Mouse (Mus musculus) mouse embryonic stem cell (cell line): ENCODE measurements at regions not wholly inside any gene's neighbourhood (a gene's known extent, or its start where the extent isn't known, plus 50 kb on each side); places are given as distances from the start of the nearest gene placed in this dataset.

ENCODE experiments used
- in situ Hi-C, 2 experiments: fragments of 300-500 bp; cut with MboI; formaldehyde crosslinking; loops; 1 replicate in 1 of 2; 3 replicates in 1 of 2; pipeline ENCODE4 v1.14.3; 2019 to 2020; ENCODE audit warnings: low sequenced_read_pairs in 2 of 2, low pct_unique_long_range_greater_than_20kb in 1 of 2, mixed read lengths in 1 of 2; ENCODE audit not compliant: unreplicated experiment in 1 of 2

DNA sequence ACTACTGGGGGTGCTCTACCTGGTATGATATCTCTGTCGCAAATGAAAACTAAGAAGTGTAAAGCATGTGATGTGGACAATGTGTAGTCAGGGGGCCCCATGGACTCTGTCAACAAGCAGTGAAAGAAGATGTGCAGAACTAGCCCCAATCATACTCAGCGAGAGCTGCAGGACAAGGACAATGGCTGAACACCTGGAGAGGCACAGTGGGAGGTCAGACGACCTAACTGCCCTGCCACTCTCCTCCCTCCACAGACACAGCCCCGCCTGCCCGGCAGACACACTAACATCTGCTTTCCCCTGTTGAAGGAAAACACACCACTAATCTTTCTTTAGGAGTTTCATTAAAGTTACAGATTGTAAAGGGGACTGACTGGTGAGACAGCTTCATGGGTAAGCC is 675.1 kb downstream of the Epm2a start:
- in situ Hi-C loops = loop anchor here in 1 of 2 experiments (25.0 kb wide), 1 partner anchor 619 kb away; no protein-coding TSS in a partner anchor

GRCm38 (mm10) chr10:12019159-12019779 is 676.1 kb downstream of the Epm2a start:
- in situ Hi-C loops = loop anchor here in 1 of 2 experiments (25.0 kb wide), 1 partner anchor 618 kb away; no protein-coding TSS in a partner anchor

DNA sequence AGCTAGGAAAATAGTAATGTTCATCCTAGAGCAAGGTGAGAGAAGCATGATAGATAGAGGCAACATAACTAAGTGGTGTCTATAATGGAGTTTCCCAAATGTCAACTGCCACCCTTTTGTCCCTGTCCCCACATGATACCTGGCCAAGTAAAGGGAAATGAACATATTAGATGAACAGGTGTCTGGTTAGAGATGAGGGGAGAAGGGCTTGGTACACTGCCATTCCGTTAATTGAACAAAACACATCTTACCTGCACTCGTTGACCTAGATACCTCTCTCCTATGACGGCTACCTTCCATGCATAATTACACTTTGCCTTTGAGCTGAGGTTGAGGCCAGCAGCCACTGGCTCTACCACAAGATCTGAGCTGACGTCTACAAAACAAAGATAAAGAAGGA is 677.4 kb downstream of the Epm2a start:
- in situ Hi-C loops = loop anchor here in 1 of 2 experiments (25.0 kb wide), 1 partner anchor 617 kb away; no protein-coding TSS in a partner anchor

GRCm38 (mm10) chr10:12035159-12035558 is 692.0 kb downstream of the Epm2a start:
- in situ Hi-C loops = no loop called here

DNA sequence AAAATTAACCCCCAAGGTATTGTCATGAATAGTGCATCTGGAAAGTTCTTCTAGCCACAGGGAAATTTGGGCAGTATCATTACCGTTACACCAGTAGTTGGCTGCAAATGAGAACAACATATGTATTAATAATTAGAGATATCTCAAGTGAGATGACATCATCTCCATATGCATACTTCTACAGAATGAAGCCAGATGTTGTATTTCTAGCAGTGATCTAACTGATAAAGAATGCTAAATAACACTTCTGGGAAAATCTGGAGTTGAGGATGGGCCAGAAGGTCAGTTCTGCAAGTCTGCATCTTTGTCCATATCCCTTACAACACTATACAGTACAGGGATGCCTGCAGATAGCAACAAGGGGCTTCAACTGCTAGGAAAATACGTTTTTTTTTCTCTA is 702.7 kb downstream of the Epm2a start:
- in situ Hi-C loops = no loop called here

GRCm38 (mm10) chr10:12059728-12060127 is 716.5 kb downstream of the Epm2a start:
- in situ Hi-C loops = no loop called here

- in situ Hi-C loops = no loop called here
Observed at GRCm38 (mm10) chr10:12061069-12061861, 718.1 kb downstream of the Epm2a start.

- in situ Hi-C loops = no loop called here
Observed at GRCm38 (mm10) chr10:12062302-12062701, 719.1 kb downstream of the Epm2a start.

DNA sequence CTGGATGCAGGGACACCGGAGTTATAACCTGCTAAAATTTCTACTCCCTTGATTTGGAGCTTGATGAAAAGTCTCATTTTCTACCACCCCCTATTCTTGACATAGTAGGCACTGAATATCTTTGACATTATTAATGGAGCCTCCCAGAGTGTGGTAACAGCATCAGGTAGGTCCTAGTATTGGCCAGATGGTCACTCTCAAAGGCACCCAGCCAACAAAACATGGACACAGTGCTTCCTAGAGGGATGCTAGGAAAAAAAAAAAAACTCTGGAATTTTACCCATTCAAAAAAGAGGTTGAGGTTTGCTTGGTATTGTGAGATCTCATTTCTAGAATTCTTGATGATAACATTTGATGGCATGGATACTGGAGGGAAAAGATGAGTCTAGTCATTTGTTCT is 740.8 kb downstream of the Epm2a start:
- in situ Hi-C loops = no loop called here

DNA sequence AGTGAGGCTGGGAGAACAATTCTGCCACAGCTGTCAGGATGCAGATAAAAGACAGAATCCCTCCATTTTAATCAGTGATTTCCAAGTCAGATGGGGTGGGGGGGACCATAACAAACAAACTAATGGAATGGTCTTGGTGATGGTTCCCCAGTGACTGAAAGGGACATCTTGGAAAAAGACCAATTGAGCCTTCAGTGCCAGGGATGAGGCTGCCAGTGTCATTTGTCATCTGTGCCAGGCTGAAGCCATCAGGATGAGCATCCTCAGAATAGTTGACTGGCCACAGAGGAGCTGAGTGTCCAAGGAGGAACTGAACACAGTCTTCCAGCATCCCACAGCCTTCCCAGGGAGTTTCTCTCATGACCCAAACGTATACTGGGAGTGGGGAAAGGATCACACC is 749.3 kb downstream of the Epm2a start:
- in situ Hi-C loops = no loop called here

GRCm38 (mm10) chr10:12096678-12097077 is 753.5 kb downstream of the Epm2a start:
- in situ Hi-C loops = no loop called here

GRCm38 (mm10) chr10:12107001-12107418 is 762.2 kb downstream of the Utrn start:
- in situ Hi-C loops = no loop called here

- in situ Hi-C loops = no loop called here
Observed at GRCm38 (mm10) chr10:12111720-12112119, 757.4 kb downstream of the Utrn start.

GRCm38 (mm10) chr10:12115767-12116166 is 753.4 kb downstream of the Utrn start:
- in situ Hi-C loops = no loop called here

DNA sequence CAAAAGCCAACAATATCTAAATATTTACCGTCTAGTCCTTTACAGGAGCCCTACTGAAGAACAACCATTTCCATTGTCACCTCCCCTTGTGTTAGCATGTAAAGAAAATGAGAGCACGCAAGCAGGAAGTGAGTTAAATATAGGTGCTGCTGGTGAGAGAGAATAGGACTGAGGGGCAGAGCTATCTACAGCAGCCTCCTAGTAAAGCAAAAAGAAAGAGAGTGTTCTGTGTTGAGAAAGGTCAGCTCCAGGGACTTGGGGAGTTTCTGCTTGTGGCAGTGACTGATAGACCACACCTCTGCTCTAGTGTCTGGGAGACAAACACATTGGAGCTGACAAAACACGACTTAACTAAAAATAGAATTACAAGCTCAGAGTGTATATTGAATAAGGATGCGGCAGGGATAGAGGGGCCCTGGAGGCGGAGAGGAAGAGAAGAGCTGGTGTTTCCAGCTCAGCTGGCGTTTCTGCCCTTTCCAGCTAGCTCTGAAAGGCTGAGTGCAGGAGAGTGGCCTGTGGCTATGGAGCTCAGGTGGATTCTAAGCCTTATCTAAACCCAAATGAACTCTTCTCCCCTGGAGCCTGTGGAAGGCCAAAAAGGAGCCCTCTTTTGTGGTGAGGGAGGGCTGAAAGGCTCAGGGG is 752.4 kb downstream of the Utrn start:
- in situ Hi-C loops = no loop called here

DNA sequence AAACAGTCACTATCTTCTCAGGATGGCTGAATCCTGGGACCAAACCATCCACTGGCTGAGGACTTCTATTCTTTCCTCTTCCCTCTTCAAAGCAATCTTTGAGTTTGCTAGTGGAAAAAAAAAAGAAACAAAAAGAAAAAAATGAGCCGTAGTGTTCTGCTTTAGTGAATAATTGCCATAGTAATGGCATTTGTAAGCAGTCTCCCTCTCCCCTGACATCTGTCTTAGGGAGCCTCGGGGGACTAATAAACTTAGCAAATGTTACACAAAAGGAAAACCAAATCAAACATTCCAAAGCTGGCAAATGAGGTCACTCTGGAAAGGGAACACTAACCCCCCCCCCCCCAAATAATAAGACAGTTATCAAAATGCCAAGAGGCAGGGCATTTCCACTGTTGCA is 744.9 kb downstream of the Utrn start:
- in situ Hi-C loops = no loop called here

- in situ Hi-C loops = no loop called here
Observed at GRCm38 (mm10) chr10:12129486-12129885, 739.7 kb downstream of the Utrn start.

DNA sequence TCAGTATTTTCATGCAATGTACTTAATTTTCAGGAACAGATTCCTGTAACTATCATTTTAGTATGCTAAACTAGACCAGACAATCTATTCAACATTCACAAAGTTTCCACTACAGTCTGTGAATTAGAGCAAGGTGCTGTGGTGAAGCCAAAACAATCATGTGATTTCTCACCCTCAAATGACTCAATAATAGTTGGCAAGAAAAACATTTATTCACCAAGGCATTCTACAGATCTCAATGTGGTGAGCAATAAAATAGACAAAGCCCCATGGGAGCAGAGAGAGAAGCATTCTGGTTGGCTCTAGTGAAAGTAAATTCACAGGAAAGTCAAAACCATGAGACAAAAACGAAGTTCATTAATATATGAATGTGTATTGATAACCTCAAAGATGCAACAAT is 724.5 kb downstream of the Utrn start:
- in situ Hi-C loops = no loop called here

DNA sequence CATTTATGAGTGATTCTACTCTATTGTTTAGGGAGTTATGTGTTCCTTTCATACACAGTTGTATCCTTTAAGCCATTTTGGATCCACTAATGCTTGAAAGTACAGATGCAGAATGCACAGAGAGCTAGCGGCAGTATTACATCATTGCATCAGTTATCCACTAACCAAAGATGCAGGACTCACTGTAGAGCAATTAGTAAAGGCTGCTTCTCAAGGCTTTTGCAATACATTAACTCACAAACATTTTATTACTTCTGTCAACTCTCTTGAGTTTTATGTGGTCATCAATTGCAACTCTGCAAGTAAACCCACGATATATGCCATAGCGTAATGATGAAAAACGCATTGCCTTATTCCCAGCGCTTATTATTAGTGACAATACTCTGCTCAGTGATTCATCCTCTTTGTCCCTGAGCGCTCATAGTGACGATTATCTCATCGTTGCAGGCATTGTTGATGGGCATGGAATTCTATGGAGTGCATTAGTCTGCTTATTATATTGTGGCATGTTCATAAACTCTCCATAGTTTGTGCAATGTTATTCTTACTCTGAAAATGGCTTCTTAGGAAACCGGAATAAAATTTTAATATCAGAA is 722.1 kb downstream of the Utrn start:
- in situ Hi-C loops = no loop called here
